ENCODE assay signal across 8 mouse cellular contexts in the genomic region with DNA sequence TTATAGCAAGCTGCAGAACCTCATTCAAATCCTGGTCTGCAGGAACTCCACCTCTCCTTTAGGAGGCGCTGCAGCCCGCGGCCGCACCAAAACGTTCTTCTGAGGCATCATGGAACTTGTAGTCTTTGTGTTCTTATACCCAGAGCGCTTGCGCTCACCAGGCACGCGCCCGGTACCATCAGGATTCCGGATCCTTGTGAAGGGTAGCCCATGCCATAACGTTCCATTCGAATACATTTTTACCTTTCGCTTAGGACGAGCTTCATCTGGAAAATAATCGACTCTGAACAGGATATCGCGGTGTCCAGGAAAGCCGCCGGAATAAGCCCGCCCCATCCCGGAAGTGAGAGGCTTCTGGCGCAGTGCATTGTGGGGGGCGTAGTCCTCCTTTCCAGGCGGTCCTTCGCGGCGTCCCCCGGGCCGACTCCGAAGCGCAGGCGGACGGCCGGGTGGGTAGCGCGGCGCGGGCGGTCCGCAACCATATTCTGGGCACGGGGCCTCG. TPM values are rescaled to one million over a fixed set of nuclear protein-coding genes. Genes with fewer than 3 reads are reported as not detected.
A peak's percentile ranks its signal among the peaks of the same experiment; 100 is the strongest.
DNase-seq lines count a peak whose midpoint lies in the region; ATAC-seq lines count a peak whose summit lies in the region.

Thap11 (plus strand) TSS at position 418 of the 502 bp plus-strand sequence.

- ATAC-seq in forebrain, embryonic 11.5 days (replicated peaks; ENCODE audit: low FRiP score): peak; percentile 91
- peak; percentile 90 for ATAC-seq in heart, embryonic 16.5 days (replicated peaks; ENCODE audit: extremely low read depth, insufficient read depth, low FRiP score)
- peak; percentile 85 for ATAC-seq in liver, embryonic 15.5 days (ENCODE audit: insufficient read depth)
- peak; percentile 95 for ATAC-seq in neural tube, embryonic 12.5 days (ENCODE audit: low FRiP score, low read depth)

- peak within 1 kb of the TSS; percentile 62 for H3K27ac ChIP-seq in forebrain, embryonic 11.5 days (ENCODE audit: low read depth, low read length)
- peak within 1 kb of the TSS; percentile 86 for H3K27ac ChIP-seq in heart, embryonic 16.5 days (ENCODE audit: low read length)
- peak within 1 kb of the TSS; percentile 89 for H3K27ac ChIP-seq in liver, embryonic 15.5 days (replicated peaks)
- H3K27ac ChIP-seq in neural tube, embryonic 12.5 days: peak within 1 kb of the TSS; percentile 78

- H3K9ac ChIP-seq in forebrain, embryonic 11.5 days (ENCODE audit: low read length): peak within 1 kb of the TSS; percentile 79
- peak within 1 kb of the TSS; percentile 86 for H3K9ac ChIP-seq in heart, embryonic 16.5 days (ENCODE audit: low read length)
- peak within 1 kb of the TSS; percentile 92 for H3K9ac ChIP-seq in liver, embryonic 15.5 days
- peak within 1 kb of the TSS; percentile 85 for H3K9ac ChIP-seq in neural tube, embryonic 12.5 days

- peak; percentile 84 to 90 for DNase-seq in CD8-positive naive resting alpha-beta T cell, adult 2 months (ENCODE audit: low read depth in 2 of 2, low spot score in 2 of 2)
- peak; percentile 87 for DNase-seq in c-Kit-positive CD71-negative TER-119-negative erythroid progenitor cells, embryonic 14.5 days (ENCODE audit: low read depth)
- DNase-seq in forebrain, embryonic 11.5 days (ENCODE audit: low spot score): peak; percentile 97
- DNase-seq in kidney, postnatal 36 days: peak; percentile 93 to 96
- peak; percentile 89 for DNase-seq in telencephalon, adult 2 months (ENCODE audit: low read depth, low spot score)

- no peaks in the 10 kb centered on the region for H3K27me3 ChIP-seq in forebrain, embryonic 11.5 days (ENCODE audit: control insufficient read depth, insufficient read depth, low read length)
- no peaks in the 10 kb centered on the region for H3K27me3 ChIP-seq in heart, embryonic 16.5 days (ENCODE audit: control insufficient read depth, insufficient read depth, low read length)
- no peaks in the 10 kb centered on the region for H3K27me3 ChIP-seq in liver, embryonic 15.5 days
- no peaks in the 10 kb centered on the region for H3K27me3 ChIP-seq in neural tube, embryonic 12.5 days (replicated peaks)

- WGBS in forebrain, embryonic 11.5 days: under 1% methylated on average over 43 of the region's 43 CpGs
- WGBS in heart, embryonic 16.5 days: under 1% methylated on average over 43 of the region's 43 CpGs
- under 1% methylated on average over 43 of the region's 43 CpGs for WGBS in liver, embryonic 15.5 days (ENCODE audit: insufficient replicate concordance)
- under 1% methylated on average over 43 of the region's 43 CpGs for WGBS in neural tube, embryonic 12.5 days

- H3K4me3 ChIP-seq in forebrain, embryonic 11.5 days (ENCODE audit: low read depth, low read length): peak within 1 kb of the TSS; percentile 78
- peak within 1 kb of the TSS; percentile 74 for H3K4me3 ChIP-seq in heart, embryonic 16.5 days (ENCODE audit: low read length)
- H3K4me3 ChIP-seq in liver, embryonic 15.5 days (replicated peaks): peak within 1 kb of the TSS; percentile 90
- peak within 1 kb of the TSS; percentile 80 for H3K4me3 ChIP-seq in neural tube, embryonic 12.5 days

- no peaks in the 10 kb centered on the region for H3K36me3 ChIP-seq in forebrain, embryonic 11.5 days (ENCODE audit: control insufficient read depth, insufficient read depth, low read length)
- H3K36me3 ChIP-seq in heart, embryonic 16.5 days (ENCODE audit: control insufficient read depth, insufficient read depth): no peaks in the 10 kb centered on the region
- H3K36me3 ChIP-seq in liver, embryonic 15.5 days (replicated peaks): peaks cover 13% of the 10 kb centered on the region
- H3K36me3 ChIP-seq in neural tube, embryonic 12.5 days: peaks cover 7% of the 10 kb centered on the region; the same call in 1 of the 2 replicates

- H3K4me1 ChIP-seq in forebrain, embryonic 11.5 days (replicated peaks; ENCODE audit: control insufficient read depth, insufficient read depth, low read length): peaks cover 17% of the 10 kb centered on the region
- H3K4me1 ChIP-seq in heart, embryonic 16.5 days (ENCODE audit: control insufficient read depth, insufficient read depth, low read length): peaks cover 37% of the 10 kb centered on the region
- H3K4me1 ChIP-seq in liver, embryonic 15.5 days (replicated peaks): peaks cover 68% of the 10 kb centered on the region
- H3K4me1 ChIP-seq in neural tube, embryonic 12.5 days: peaks cover 42% of the 10 kb centered on the region

- H3K4me2 ChIP-seq in forebrain, embryonic 11.5 days (ENCODE audit: low read depth, low read length, severe bottlenecking): peak within 1 kb of the TSS; percentile 97
- H3K4me2 ChIP-seq in heart, embryonic 16.5 days (ENCODE audit: low read depth, low read length): peak within 1 kb of the TSS; percentile 86
- H3K4me2 ChIP-seq in liver, embryonic 15.5 days: peak within 1 kb of the TSS; percentile 98
- H3K4me2 ChIP-seq in neural tube, embryonic 12.5 days (replicated peaks): peak within 1 kb of the TSS; percentile 95

- H3K9me3 ChIP-seq in forebrain, embryonic 11.5 days (ENCODE audit: control insufficient read depth, low read length): no peaks in the 10 kb centered on the region
- H3K9me3 ChIP-seq in heart, embryonic 16.5 days (replicated peaks; ENCODE audit: control insufficient read depth, low read length): no peaks in the 10 kb centered on the region
- H3K9me3 ChIP-seq in liver, embryonic 15.5 days (replicated peaks): no peaks in the 10 kb centered on the region
- no peaks in the 10 kb centered on the region for H3K9me3 ChIP-seq in neural tube, embryonic 12.5 days

RNA-seq across cellular contexts. Expression of gene Thap11, which starts in this region (rescaled TPM):
- polyA plus RNA-seq in forebrain, embryonic 11.5 days (2014; fragmentation: Nextera tagmentation; extraction: Ambion mirVana): 85.6 and 87.3 TPM in 2 replicates
- polyA plus RNA-seq in heart, embryonic 16.5 days (2015; fragmentation: Nextera tagmentation; extraction: Ambion mirVana): 49.0 and 50.9 TPM in 2 replicates
- 31.5 and 32.2 TPM in 2 replicates for polyA plus RNA-seq in liver, embryonic 15.5 days (2015; fragmentation: Nextera tagmentation; extraction: Ambion mirVana)
- polyA plus RNA-seq in neural tube, embryonic 12.5 days (2016; fragmentation: Nextera tagmentation; extraction: Ambion mirVana): 73.0 and 77.7 TPM in 2 replicates

Comparison
In these comparisons a context has a peak if more than half of its experiments do, and no peak if none do; other contexts are left out.
1. Peak in every context shown above with its lines: DNase-seq, ATAC-seq, H3K4me3 ChIP-seq and H3K27ac ChIP-seq.